Mouse (Mus musculus) spleen, postnatal 4 days (tissue): ENCODE measurements around the gene Bcl2.

Experiments
- DNase-seq, 2 experiments: peaks; one replicate each; pipeline ENCODE4 v3.0.0; 2022; ENCODE audit warnings: low spot score in 2 of 2

Gene Bcl2

GRCm38 (mm10) chr1:106666140-106667088 lies 47.7 kb downstream of the Bcl2 start:
- no peak for DNase-seq

GRCm38 (mm10) chr1:106664978-106665377 lies 49.1 kb downstream of the Bcl2 start:
- no peak for DNase-seq

GRCm38 (mm10) chr1:106662486-106662885 lies 51.6 kb downstream of the Bcl2 start:
- DNase-seq = no peak

GRCm38 (mm10) chr1:106658293-106658847 lies 55.7 kb downstream of the Bcl2 start:
- DNase-seq = no peak

- no peak for DNase-seq
Measured at GRCm38 (mm10) chr1:106656207-106656738, 57.8 kb downstream of the Bcl2 start.

GRCm38 (mm10) chr1:106654254-106654653 lies 59.8 kb downstream of the Bcl2 start:
- no peak for DNase-seq

- DNase-seq = no peak
Measured at GRCm38 (mm10) chr1:106653441-106653860, 60.6 kb downstream of the Bcl2 start.

- DNase-seq = no peak
Measured at GRCm38 (mm10) chr1:106651211-106651610, 62.9 kb downstream of the Bcl2 start.

GRCm38 (mm10) chr1:106650427-106650826 lies 63.6 kb downstream of the Bcl2 start:
- DNase-seq = no peak

- no peak for DNase-seq
Measured at GRCm38 (mm10) chr1:106647336-106647735, 66.7 kb downstream of the Bcl2 start.

GRCm38 (mm10) chr1:106644566-106644965 lies 69.5 kb downstream of the Bcl2 start:
- DNase-seq = no peak

- DNase-seq = no peak
Measured at GRCm38 (mm10) chr1:106643527-106643926, 70.5 kb downstream of the Bcl2 start.

- DNase-seq = no peak
Measured at GRCm38 (mm10) chr1:106640577-106640976, 73.5 kb downstream of the Bcl2 start.

- no peak for DNase-seq
Measured at GRCm38 (mm10) chr1:106637705-106638104, 76.4 kb downstream of the Bcl2 start.

- no peak for DNase-seq
Measured at GRCm38 (mm10) chr1:106636714-106637113, 77.4 kb downstream of the Bcl2 start.

GRCm38 (mm10) chr1:106633207-106633606 lies 80.9 kb downstream of the Bcl2 start:
- DNase-seq = no peak

- DNase-seq = no peak
Measured at GRCm38 (mm10) chr1:106631869-106632463, 82.1 kb downstream of the Bcl2 start.

GRCm38 (mm10) chr1:106630973-106631372 lies 83.1 kb downstream of the Bcl2 start:
- DNase-seq = no peak

- DNase-seq = no peak
Measured at GRCm38 (mm10) chr1:106629931-106630682, 84.0 kb downstream of the Bcl2 start.

GRCm38 (mm10) chr1:106629470-106629830 lies 84.6 kb downstream of the Bcl2 start:
- DNase-seq = no peak

- no peak for DNase-seq
Measured at GRCm38 (mm10) chr1:106628718-106629469, 85.2 kb downstream of the Bcl2 start.
